In genomic region chr3:88585769-88586168, GRCm38 (mm10) we compare ENCODE assay signal across 22 mouse cellular contexts. TPM values are rescaled to one million over a fixed set of nuclear protein-coding genes. Genes with fewer than 3 reads are reported as not detected.
DNase-seq lines count a peak whose midpoint lies in the region; ATAC-seq and TF ChIP-seq lines count a peak whose summit lies in the region.
"Had no signal": no experiment of that assay in that cellular context is flagged by ENCODE, and none has a peak within 500 bp of the region (broad histone marks: within the 10 kb centered on the region; RNA-seq: fewer than 3 reads in every experiment).

No protein-coding gene starts in this region.

- H3K27me3 ChIP-seq in E14TG2a.4 (ENCODE audit: insufficient read depth, low read length), result no peaks in the 10 kb centered on the region
- H3K27me3 ChIP-seq in lung, embryonic 15.5 days, result no peaks in the 10 kb centered on the region
- H3K27me3 ChIP-seq in kidney, adult 2 months (replicated peaks; ENCODE audit: control insufficient read depth, insufficient read depth, low read length), result no peaks in the 10 kb centered on the region
- H3K27me3 ChIP-seq: CH12.LX; embryonic facial prominence, embryonic 12.5 days; forebrain, embryonic 15.5 days; Patski had no signal

- peak overlapping the region; percentile 74 for H3K27ac ChIP-seq in lung, embryonic 15.5 days
- no peak overlapping the region for H3K27ac ChIP-seq in kidney, adult 2 months (ENCODE audit: insufficient read depth, low read depth, low read length)
- H3K27ac ChIP-seq: embryonic facial prominence, embryonic 12.5 days; forebrain, embryonic 15.5 days; heart, adult 2 months; hindbrain, embryonic 10.5 days; hindbrain, embryonic 14.5 days had no signal

- WGBS in lung, embryonic 15.5 days, result 71% methylated on average over 6 of the region's 6 CpGs
- 94% methylated on average over 6 of the region's 6 CpGs for WGBS in kidney, adult 2 months

- ATAC-seq in lung, embryonic 15.5 days (ENCODE audit: borderline replicate concordance, extremely low read depth, low FRiP score, low TSS enrichment), result peak; percentile 69; the same call in 1 of the 2 replicates
- ATAC-seq: forebrain, embryonic 15.5 days; Patski had no signal

- H3K4me1 ChIP-seq in E14TG2a.4 (replicated peaks; ENCODE audit: low read depth, low read length), result peaks cover 96% of the 10 kb centered on the region
- H3K4me1 ChIP-seq in lung, embryonic 15.5 days, result peaks cover 22% of the 10 kb centered on the region; the same call in 1 of the 2 replicates
- no peaks in the 10 kb centered on the region for H3K4me1 ChIP-seq in kidney, adult 2 months (ENCODE audit: control insufficient read depth, insufficient read depth, low read length)

- DNase-seq in ES-CJ7 (ENCODE audit: low read depth, low spot score), result peak; percentile 65
- DNase-seq in lung, postnatal 25 days (ENCODE audit: low spot score), result peak; percentile 46
- DNase-seq in kidney, adult 2 months, result no peak
- DNase-seq in right cerebral cortex, postnatal 14 days, result no peak
- DNase-seq in layer of hippocampus, adult 8-10 months (ENCODE audit: low spot score in 2 of 2), result no peak
- DNase-seq: adrenal gland, adult 8-10 months; adrenal gland, postnatal 36 days; cerebellum, adult 8-10 months; cerebellum, postnatal 14 days; gastrocnemius, postnatal 14 days; heart, adult 2 months had no signal

- TF ChIP-seq CTCF in E14TG2a.4 (conservative IDR thresholded peaks at IDR 0.05; ENCODE audit: low read length), result no peak
- no peak for TF ChIP-seq CTCF in kidney, adult 2 months (conservative IDR thresholded peaks at IDR 0.05; ENCODE audit: insufficient read depth, insufficient read length, low read depth, low read length)

- H3K36me3 ChIP-seq in E14TG2a.4 (ENCODE audit: insufficient read depth, low read length), result peaks cover 91% of the 10 kb centered on the region
- peaks cover 64% of the 10 kb centered on the region for H3K36me3 ChIP-seq in lung, embryonic 15.5 days
- H3K36me3 ChIP-seq in kidney, adult 2 months (ENCODE audit: control insufficient read depth, insufficient read depth, low read length), result peaks cover 5% of the 10 kb centered on the region

- no peak for TF ChIP-seq POLR2A in kidney, adult 2 months (IDR thresholded peaks at IDR 0.05; ENCODE audit: low read depth, low read length)

- 0 out of 2 replicates have a peak overlapping the region, but pooled peaks have one; percentile 4 for H3K4me2 ChIP-seq in lung, embryonic 15.5 days
- H3K4me2 ChIP-seq: embryonic facial prominence, embryonic 12.5 days; forebrain, embryonic 15.5 days; heart, embryonic 11.5 days; hindbrain, embryonic 14.5 days had no signal

- no peak overlapping the region for H3K9ac ChIP-seq in lung, embryonic 15.5 days
- H3K9ac ChIP-seq: embryonic facial prominence, embryonic 12.5 days; forebrain, embryonic 15.5 days; hindbrain, embryonic 14.5 days had no signal

- H3K4me3 ChIP-seq in E14TG2a.4 (replicated peaks; ENCODE audit: low read length), result peak overlapping the region; percentile 48
- no peak overlapping the region for H3K4me3 ChIP-seq in lung, embryonic 15.5 days
- H3K4me3 ChIP-seq in kidney, adult 2 months (ENCODE audit: insufficient read depth, low read depth, low read length), result no peak overlapping the region
- H3K4me3 ChIP-seq: embryonic facial prominence, embryonic 12.5 days; forebrain, embryonic 15.5 days; heart, adult 2 months; hindbrain, embryonic 10.5 days had no signal

- no peaks in the 10 kb centered on the region for H3K9me3 ChIP-seq in E14TG2a.4 (ENCODE audit: low read length)
- H3K9me3 ChIP-seq in lung, embryonic 15.5 days, result no peaks in the 10 kb centered on the region
- H3K9me3 ChIP-seq: embryonic facial prominence, embryonic 12.5 days; forebrain, embryonic 15.5 days; hindbrain, embryonic 10.5 days had no signal

RNA-seq across cellular contexts. Expression of gene Ssr2, which starts 10.1 kb away (rescaled TPM):
- polyA plus RNA-seq in lung, embryonic 15.5 days (2015; fragmentation: Nextera tagmentation; extraction: Ambion mirVana), result 290 and 301 TPM in 2 replicates
- polyA plus RNA-seq in kidney, adult 2 months (2012; rRNA removed), result 180 and 193 TPM in 2 replicates
- 10 to 100 TPM; 86.4 to 96.0 (median 90.1) TPM for total RNA-seq in layer of hippocampus, adult 8-10 months (2022)

RNA-seq across cellular contexts. Expression of gene Arhgef2, which starts 20.0 kb away (rescaled TPM):
- 105 and 116 TPM in 2 replicates for polyA plus RNA-seq in lung, embryonic 15.5 days (2015; fragmentation: Nextera tagmentation; extraction: Ambion mirVana)
- 74.5 and 80.7 TPM in 2 replicates for polyA plus RNA-seq in kidney, adult 2 months (2012; rRNA removed)
- total RNA-seq in layer of hippocampus, adult 8-10 months (2022), result 100 to 1,000 TPM; 210 to 272 (median 257) TPM

RNA-seq across cellular contexts. Expression of gene Ubqln4, which starts 32.2 kb away (rescaled TPM):
- 46.4 and 49.4 TPM in 2 replicates for polyA plus RNA-seq in lung, embryonic 15.5 days (2015; fragmentation: Nextera tagmentation; extraction: Ambion mirVana)
- polyA plus RNA-seq in kidney, adult 2 months (2012; rRNA removed), result 59.9 and 63.5 TPM in 2 replicates
- 100 to 1,000 TPM in 2 of 4 experiments, 10 to 100 TPM in 2; 96.1 to 118 (median 107) TPM for total RNA-seq in layer of hippocampus, adult 8-10 months (2022)

RNA-seq across cellular contexts. Expression of gene Lamtor2, which starts 32.9 kb away (rescaled TPM):
- polyA plus RNA-seq in lung, embryonic 15.5 days (2015; fragmentation: Nextera tagmentation; extraction: Ambion mirVana), result 165 and 178 TPM in 2 replicates
- polyA plus RNA-seq in kidney, adult 2 months (2012; rRNA removed), result 247 and 277 TPM in 2 replicates
- total RNA-seq in layer of hippocampus, adult 8-10 months (2022), result 100 to 1,000 TPM in 3 of 4 experiments, 10 to 100 TPM in 1; 89.2 to 111 (median 106) TPM

RNA-seq across cellular contexts. Expression of gene Rab25, which starts 37.7 kb away (rescaled TPM):
- polyA plus RNA-seq in lung, embryonic 15.5 days (2015; fragmentation: Nextera tagmentation; extraction: Ambion mirVana), result 33.1 and 36.4 TPM in 2 replicates
- polyA plus RNA-seq in kidney, adult 2 months (2012; rRNA removed), result 50.1 and 50.9 TPM in 2 replicates
- 1 to 10 TPM in 1 of 4 experiments, not detected in 3; 1.5 TPM for total RNA-seq in layer of hippocampus, adult 8-10 months (2022)
- total RNA-seq: adrenal gland, adult 8-10 months; adrenal gland, postnatal 36 days; gastrocnemius, adult 18-20 months; gastrocnemius, postnatal 14 days; heart, adult 2 months; heart, postnatal 25 days had no signal
- polyA plus RNA-seq: heart, embryonic 11.5 days had no signal

Comparison
In these comparisons a context has a peak if more than half of its experiments do, and no peak if none do; other contexts are left out.
1. DNase-seq: peak in ES-CJ7 (single experiment) and lung, postnatal 25 days (single experiment); none in kidney, adult 2 months (single experiment), right cerebral cortex, postnatal 14 days (single experiment) and layer of hippocampus, adult 8-10 months (0 of 2).